Mouse (Mus musculus): Measurements from ENCODE around the gene Cfap97.

DNA sequence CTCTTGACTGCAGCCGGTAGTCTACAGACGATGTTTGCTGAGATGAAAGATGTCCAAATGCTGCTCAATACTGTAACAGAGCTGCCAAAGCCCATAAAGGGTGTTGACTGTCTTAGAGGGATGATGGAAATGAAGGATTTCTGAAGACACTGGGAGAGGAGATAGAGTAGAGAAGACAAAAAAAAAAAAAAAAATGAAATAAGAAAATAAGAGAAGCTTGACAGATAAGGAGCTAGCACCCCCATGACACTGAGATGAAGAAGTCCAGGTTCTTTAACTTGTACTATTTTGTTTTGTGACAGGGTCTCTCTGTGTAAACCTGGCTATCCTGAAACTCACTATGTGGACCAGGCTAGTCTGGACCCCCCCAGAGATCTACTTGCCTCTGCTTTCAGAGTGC, 1.5 kb downstream of the Cfap97 start:
- TF ChIP-seq TAL1 (IDR thresholded peaks at IDR 0.05; ENCODE audit: low read length) (no peak), MAFK (IDR thresholded peaks at IDR 0.05; ENCODE audit: borderline replicate concordance, low read depth, low read length) (no peak)

Data from MEL (cell line).